Mouse (Mus musculus): Measurements from ENCODE around the gene Dnah8. TPM values are rescaled to one million over a fixed set of nuclear protein-coding genes. Genes with fewer than 3 reads are reported as not detected.

Dnah8 gene
- polyA plus RNA-seq, 1 experiment from 2014 or later = 0.68 TPM

- no peak for DNase-seq (ENCODE audit: extremely low spot score, low spot score)
- 91% methylated on average over 4 of the region's 4 CpGs for WGBS
These were observed 55.5 kb downstream of the Dnah8 start for GRCm38 (mm10) chr17:30679612-30680011.

GRCm38 (mm10) chr17:30681604-30682003 is 57.5 kb downstream of the Dnah8 start:
- no peak overlapping the region for H3K27ac ChIP-seq
- H3K4me1 ChIP-seq = no peaks in the 10 kb centered on the region
- DNase-seq (ENCODE audit: extremely low spot score, low spot score) = peak; percentile 59
- H3K9me3 ChIP-seq = no peaks in the 10 kb centered on the region
- H3K27me3 ChIP-seq (ENCODE audit: poor library complexity, severe bottlenecking) = no peaks in the 10 kb centered on the region
- 30% methylated on average over 5 of the region's 5 CpGs for WGBS
- H3K4me3 ChIP-seq = no peak overlapping the region
- no peaks in the 10 kb centered on the region for H3K36me3 ChIP-seq (replicated peaks)

More at GRCm38 (mm10) chr17:30679612-30680011, 55.5 kb downstream of the Dnah8 start:
- H3K9me3 ChIP-seq = 0 out of 2 replicates have a peak, but pooled peaks cover 2% of the 10 kb centered on the region
- H3K27me3 ChIP-seq (ENCODE audit: poor library complexity, severe bottlenecking) = no peaks in the 10 kb centered on the region
- no peak overlapping the region for H3K27ac ChIP-seq
- no peaks in the 10 kb centered on the region for H3K4me1 ChIP-seq
- H3K4me3 ChIP-seq = no peak overlapping the region
- no peaks in the 10 kb centered on the region for H3K36me3 ChIP-seq (replicated peaks)

GRCm38 (mm10) chr17:30690181-30690580 is 66.0 kb downstream of the Dnah8 start:
- no peak for DNase-seq (ENCODE audit: extremely low spot score, low spot score)
- WGBS = 86% methylated on average over 8 of the region's 8 CpGs
- Histone ChIP-seq H3K27ac (no peak overlapping the region), H3K9me3 (no peaks in the 10 kb centered on the region), H3K4me3 (no peak overlapping the region), H3K4me1 (peaks cover 13% of the 10 kb centered on the region; the same call in 1 of the 2 replicates), H3K36me3 (replicated peaks) (no peaks in the 10 kb centered on the region), H3K27me3 (ENCODE audit: poor library complexity, severe bottlenecking) (no peaks in the 10 kb centered on the region)

- Histone ChIP-seq H3K36me3 (replicated peaks) (no peaks in the 10 kb centered on the region), H3K27ac (no peak overlapping the region), H3K27me3 (ENCODE audit: poor library complexity, severe bottlenecking) (no peaks in the 10 kb centered on the region), H3K9me3 (no peaks in the 10 kb centered on the region), H3K4me3 (no peak overlapping the region), H3K4me1 (peaks cover 15% of the 10 kb centered on the region; the same call in 1 of the 2 replicates)
- no peak for DNase-seq (ENCODE audit: extremely low spot score, low spot score)
- 66% methylated on average over 2 of the region's 2 CpGs for WGBS
These were observed 67.3 kb downstream of the Dnah8 start for GRCm38 (mm10) chr17:30691481-30691880.

- 82% methylated on average over 9 of the region's 9 CpGs for WGBS
- H3K9me3 ChIP-seq = no peaks in the 10 kb centered on the region
These were observed 70.1 kb downstream of the Dnah8 start for GRCm38 (mm10) chr17:30694281-30694680.

GRCm38 (mm10) chr17:30714732-30715131 is 90.6 kb downstream of the Dnah8 start:
- Histone ChIP-seq H3K4me1 (no peaks in the 10 kb centered on the region), H3K27me3 (ENCODE audit: poor library complexity, severe bottlenecking) (no peaks in the 10 kb centered on the region), H3K27ac (no peak overlapping the region), H3K4me3 (no peak overlapping the region), H3K9me3 (peaks cover 3% of the 10 kb centered on the region; the same call in 1 of the 2 replicates), H3K36me3 (replicated peaks) (no peaks in the 10 kb centered on the region)
- WGBS = 80% methylated on average over 3 of the region's 3 CpGs
- no peak for DNase-seq (ENCODE audit: extremely low spot score, low spot score)

More at GRCm38 (mm10) chr17:30694281-30694680, 70.1 kb downstream of the Dnah8 start:
- H3K27me3 ChIP-seq (ENCODE audit: poor library complexity, severe bottlenecking) = no peaks in the 10 kb centered on the region
- DNase-seq (ENCODE audit: extremely low spot score, low spot score) = no peak
- H3K36me3 ChIP-seq (replicated peaks) = no peaks in the 10 kb centered on the region
- H3K27ac ChIP-seq = no peak overlapping the region
- peaks cover 8% of the 10 kb centered on the region; the same call in 1 of the 2 replicates for H3K4me1 ChIP-seq
- H3K4me3 ChIP-seq = no peak overlapping the region

GRCm38 (mm10) chr17:30718197-30718596 is 94.0 kb downstream of the Dnah8 start:
- no peak overlapping the region for H3K27ac ChIP-seq
- no peak overlapping the region for H3K4me3 ChIP-seq
- H3K27me3 ChIP-seq (ENCODE audit: poor library complexity, severe bottlenecking) = no peaks in the 10 kb centered on the region
- H3K36me3 ChIP-seq (replicated peaks) = no peaks in the 10 kb centered on the region
- peaks cover 3% of the 10 kb centered on the region; the same call in 1 of the 2 replicates for H3K9me3 ChIP-seq
- H3K4me1 ChIP-seq = no peaks in the 10 kb centered on the region
- 97% methylated on average over 7 of the region's 7 CpGs for WGBS
- no peak for DNase-seq (ENCODE audit: extremely low spot score, low spot score)

- no peak for DNase-seq (ENCODE audit: extremely low spot score, low spot score)
- Histone ChIP-seq H3K4me1 (no peaks in the 10 kb centered on the region), H3K36me3 (replicated peaks) (no peaks in the 10 kb centered on the region), H3K9me3 (peaks cover 3% of the 10 kb centered on the region; the same call in 1 of the 2 replicates), H3K27ac (no peak overlapping the region), H3K4me3 (no peak overlapping the region), H3K27me3 (ENCODE audit: poor library complexity, severe bottlenecking) (no peaks in the 10 kb centered on the region)
- 84% methylated on average over 5 of the region's 5 CpGs for WGBS
These were observed 94.9 kb downstream of the Dnah8 start for GRCm38 (mm10) chr17:30719031-30719430.

GRCm38 (mm10) chr17:30727788-30728187 is 103.6 kb downstream of the Dnah8 start:
- H3K27me3 ChIP-seq (ENCODE audit: poor library complexity, severe bottlenecking) = no peaks in the 10 kb centered on the region
- no peak overlapping the region for H3K4me3 ChIP-seq
- WGBS = 58% methylated on average over 4 of the region's 4 CpGs
- H3K4me1 ChIP-seq = no peaks in the 10 kb centered on the region
- DNase-seq (ENCODE audit: extremely low spot score, low spot score) = no peak
- no peaks in the 10 kb centered on the region for H3K36me3 ChIP-seq (replicated peaks)
- no peak overlapping the region for H3K27ac ChIP-seq
- no peaks in the 10 kb centered on the region for H3K9me3 ChIP-seq

GRCm38 (mm10) chr17:30732736-30733135 is 108.6 kb downstream of the Dnah8 start:
- Histone ChIP-seq H3K27ac (no peak overlapping the region), H3K36me3 (replicated peaks) (no peaks in the 10 kb centered on the region), H3K4me1 (no peaks in the 10 kb centered on the region), H3K4me3 (no peak overlapping the region), H3K9me3 (peaks cover 5% of the 10 kb centered on the region; the same call in 1 of the 2 replicates), H3K27me3 (ENCODE audit: poor library complexity, severe bottlenecking) (no peaks in the 10 kb centered on the region)
- WGBS = 86% methylated on average over 3 of the region's 3 CpGs
- DNase-seq (ENCODE audit: extremely low spot score, low spot score) = no peak

- Histone ChIP-seq H3K36me3 (replicated peaks) (no peaks in the 10 kb centered on the region), H3K9me3 (peaks cover 5% of the 10 kb centered on the region; the same call in 1 of the 2 replicates), H3K27me3 (ENCODE audit: poor library complexity, severe bottlenecking) (no peaks in the 10 kb centered on the region), H3K27ac (no peak overlapping the region), H3K4me3 (no peak overlapping the region), H3K4me1 (no peaks in the 10 kb centered on the region)
- 91% methylated on average over 8 of the region's 8 CpGs for WGBS
- DNase-seq (ENCODE audit: extremely low spot score, low spot score) = no peak
These were observed 110.6 kb downstream of the Dnah8 start for GRCm38 (mm10) chr17:30734770-30735169.

GRCm38 (mm10) chr17:30735454-30735853 is 111.3 kb downstream of the Dnah8 start:
- H3K36me3 ChIP-seq (replicated peaks) = no peaks in the 10 kb centered on the region
- peaks cover 5% of the 10 kb centered on the region; the same call in 1 of the 2 replicates for H3K9me3 ChIP-seq
- H3K4me3 ChIP-seq = no peak overlapping the region
- no peak for DNase-seq (ENCODE audit: extremely low spot score, low spot score)
- no peak overlapping the region for H3K27ac ChIP-seq
- no peaks in the 10 kb centered on the region for H3K27me3 ChIP-seq (ENCODE audit: poor library complexity, severe bottlenecking)
- 94% methylated on average over 2 of the region's 2 CpGs for WGBS
- H3K4me1 ChIP-seq = no peaks in the 10 kb centered on the region

GRCm38 (mm10) chr17:30737797-30738196 is 113.6 kb downstream of the Dnah8 start:
- Histone ChIP-seq H3K9me3 (peaks cover 5% of the 10 kb centered on the region; the same call in 1 of the 2 replicates), H3K4me3 (no peak overlapping the region), H3K27ac (no peak overlapping the region), H3K4me1 (no peaks in the 10 kb centered on the region), H3K27me3 (ENCODE audit: poor library complexity, severe bottlenecking) (no peaks in the 10 kb centered on the region), H3K36me3 (replicated peaks) (no peaks in the 10 kb centered on the region)
- DNase-seq (ENCODE audit: extremely low spot score, low spot score) = peak; percentile 29
- 52% methylated on average over 6 of the region's 6 CpGs for WGBS

- 87% methylated on average over 3 of the region's 3 CpGs for whole genome bisulfite sequencing
- Histone ChIP-seq H3K36me3 (replicated peaks) (no peaks in the 10 kb centered on the region), H3K9me3 (peaks cover 5% of the 10 kb centered on the region; the same call in 1 of the 2 replicates), H3K27ac (no peak overlapping the region), H3K27me3 (ENCODE audit: poor library complexity, severe bottlenecking) (no peaks in the 10 kb centered on the region), H3K4me3 (no peak overlapping the region), H3K4me1 (no peaks in the 10 kb centered on the region)
- DNase-seq (ENCODE audit: extremely low spot score, low spot score) = no peak
These were observed 115.6 kb downstream of the Dnah8 start for GRCm38 (mm10) chr17:30739769-30740168.
